ENCODE assay signal across 30 mouse cellular contexts in the genomic region with DNA sequence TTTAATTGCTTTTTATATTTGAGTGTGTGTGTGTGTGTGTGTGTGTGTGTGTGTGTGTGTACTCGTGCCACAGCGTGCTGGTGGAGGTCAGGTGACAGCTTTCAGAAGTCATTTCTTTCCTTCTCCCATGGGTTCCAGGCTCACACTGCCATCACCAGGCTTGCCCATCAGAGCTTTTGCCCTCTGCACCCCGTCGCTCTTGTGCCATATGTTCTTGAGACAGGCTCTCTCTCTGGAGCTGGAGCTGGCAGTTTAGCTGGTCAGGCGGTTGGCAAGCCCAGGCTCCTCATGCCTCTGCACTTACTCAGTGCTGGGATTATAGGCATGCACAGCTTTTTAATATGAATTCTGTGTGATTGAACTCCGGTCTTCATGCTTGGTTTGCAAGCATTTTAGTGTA. TPM values are rescaled to one million over a fixed set of nuclear protein-coding genes. Genes with fewer than 3 reads are reported as not detected.
DNase-seq lines count a peak whose midpoint lies in the region; ATAC-seq and TF ChIP-seq lines count a peak whose summit lies in the region.
"Had no signal": no experiment of that assay in that cellular context is flagged by ENCODE, and none has a peak within 500 bp of the region (broad histone marks: within the 10 kb centered on the region; RNA-seq: fewer than 3 reads in every experiment).

No protein-coding gene starts in this region.

- peak overlapping the region; percentile 60 for H3K27ac ChIP-seq in heart, adult 2 months
- no peak overlapping the region for H3K27ac ChIP-seq in cerebellum, adult 2 months (ENCODE audit: insufficient read depth, low read length)
- H3K27ac ChIP-seq: embryonic facial prominence, embryonic 10.5 days; embryonic facial prominence, embryonic 15.5 days; forebrain, embryonic 13.5 days; heart, embryonic 10.5 days; hindbrain, embryonic 15.5 days; liver, embryonic 15.5 days; midbrain, embryonic 15.5 days; neural tube, embryonic 15.5 days had no signal

- DNase-seq in heart, adult 2 months = peak in 1 of 2 experiments; percentile 54
- no peak for DNase-seq in heart, postnatal 36 days
- peak; percentile 51 for DNase-seq in cerebellum, adult 11 months
- peak; percentile 65 to 83 for DNase-seq in cerebellum, adult 2 months
- peak; percentile 49 to 63 for DNase-seq in cerebellum, postnatal 14 days
- no peak for DNase-seq in left cerebral cortex, adult 9 months (ENCODE audit: low spot score in 2 of 2)
- DNase-seq in layer of hippocampus, adult 18-20 months (ENCODE audit: low spot score in 2 of 2) = no peak
- DNase-seq: adrenal gland, postnatal 10 days; B cell, adult 2 months; kidney, adult 2 months; kidney, postnatal 36 days; liver; lung, embryonic 14.5 days; lung, postnatal 14 days; retina, postnatal 1 day; right cerebral cortex, postnatal 14 days; thymus, postnatal 14 days had no signal

- peaks cover 2% of the 10 kb centered on the region; the same call in 1 of the 2 replicates for H3K79me2 ChIP-seq in heart, adult 2 months (replicated peaks; ENCODE audit: control insufficient read depth, insufficient read depth, low read length)

- ATAC-seq in erythroblast, adult 5-6 weeks (replicated peaks; ENCODE audit: low FRiP score, poor library complexity, severe bottlenecking) = no peak
- ATAC-seq: activated CD4-positive, CD25-positive, alpha-beta regulatory T cell, adult 4 months; forebrain, embryonic 13.5 days; inflammation-experienced regulatory T-cells, adult 6 months; midbrain, embryonic 15.5 days had no signal

- peaks cover 27% of the 10 kb centered on the region for H3K36me3 ChIP-seq in heart, adult 2 months (ENCODE audit: control insufficient read depth, insufficient read depth, low read length)
- H3K36me3 ChIP-seq: hindbrain, embryonic 15.5 days; liver, embryonic 15.5 days; midbrain, embryonic 15.5 days had no signal

- no peak overlapping the region for H3K9ac ChIP-seq in heart, adult 2 months (ENCODE audit: low read depth, low read length)
- H3K9ac ChIP-seq: embryonic facial prominence, embryonic 15.5 days; forebrain, embryonic 13.5 days; heart, embryonic 15.5 days; hindbrain, embryonic 15.5 days; liver, embryonic 15.5 days; lung, embryonic 14.5 days; midbrain, embryonic 15.5 days; neural tube, embryonic 15.5 days had no signal

- H3K4me3 ChIP-seq in heart, adult 2 months = no peak overlapping the region
- H3K4me3 ChIP-seq in cerebellum, adult 2 months (replicated peaks; ENCODE audit: insufficient read depth, low read depth, low read length) = no peak overlapping the region
- H3K4me3 ChIP-seq: embryonic facial prominence, embryonic 10.5 days; embryonic facial prominence, embryonic 15.5 days; forebrain, embryonic 13.5 days; heart, embryonic 10.5 days; heart, embryonic 15.5 days; hindbrain, embryonic 15.5 days; liver, embryonic 15.5 days; midbrain, embryonic 15.5 days; neural tube, embryonic 15.5 days had no signal

- TF ChIP-seq CTCF in heart, adult 2 months (IDR thresholded peaks at IDR 0.05) = no peak
- TF ChIP-seq CTCF in cerebellum, adult 2 months (IDR thresholded peaks at IDR 0.05; ENCODE audit: borderline replicate concordance, insufficient read depth, low read depth, low read length) = no peak

- intact Hi-C loops in heart, adult 2 months (cut with DNase I) = no loop called here
- intact Hi-C loops in heart, postnatal 36 days (cut with DNase I) = no loop called here

- no peak for TF ChIP-seq POLR2A in heart, adult 2 months (IDR thresholded peaks at IDR 0.05; ENCODE audit: insufficient read depth, low read depth, low read length)
- no peak for TF ChIP-seq POLR2A in cerebellum, adult 2 months (IDR thresholded peaks at IDR 0.05; ENCODE audit: borderline replicate concordance, insufficient read depth, low read length)

- peaks cover 20% of the 10 kb centered on the region for H3K4me1 ChIP-seq in heart, adult 2 months (ENCODE audit: control insufficient read depth, insufficient read depth, low read length)
- peaks cover 2% of the 10 kb centered on the region for H3K4me1 ChIP-seq in cerebellum, adult 2 months (ENCODE audit: control insufficient read depth, insufficient read depth, low read length)
- H3K4me1 ChIP-seq: hindbrain, embryonic 15.5 days; midbrain, embryonic 15.5 days; neural tube, embryonic 15.5 days had no signal

- no peaks in the 10 kb centered on the region for H3K27me3 ChIP-seq in heart, adult 2 months (ENCODE audit: control insufficient read depth, insufficient read depth, low read length)
- H3K27me3 ChIP-seq in cerebellum, adult 2 months (ENCODE audit: control insufficient read depth, insufficient read depth, low read length) = no peaks in the 10 kb centered on the region
- H3K27me3 ChIP-seq: CH12.LX; embryonic facial prominence, embryonic 15.5 days; forebrain, embryonic 13.5 days; heart, embryonic 15.5 days; hindbrain, embryonic 15.5 days; liver, embryonic 15.5 days; midbrain, embryonic 15.5 days; neural tube, embryonic 15.5 days had no signal

- 0 out of 2 replicates have a peak, but pooled peaks have one; percentile 18 for TF ChIP-seq EP300 in heart, adult 2 months (IDR thresholded peaks at IDR 0.05; ENCODE audit: insufficient read depth, low read depth, low read length)

- 81% methylated on average over 6 of the region's 6 CpGs for WGBS in heart, adult 2 months
- 25% methylated on average over 6 of the region's 6 CpGs for WGBS in cerebellum, adult 2 months

RNA-seq across cellular contexts. Expression of a gene that starts 25.3 kb away (rescaled TPM):
- total RNA-seq in heart, adult 2 months (2021) = 10 to 100 TPM; 83.6 to 84.1 TPM
- 33.5 and 61.2 TPM in 2 replicates for polyA plus RNA-seq in heart, adult 2 months (2012; rRNA removed)
- total RNA-seq in heart, postnatal 36 days (2021) = 10 to 100 TPM; 93.5 to 97.6 TPM
- 62.8 and 63.1 TPM in 2 replicates for polyA plus RNA-seq in cerebellum, adult 2 months (2012; rRNA removed)
- total RNA-seq in erythroblast, adult 5-6 weeks (2015; ENCODE audit: low replicate concordance) = 5.6 and 6.5 TPM in 2 replicates
- total RNA-seq in erythroblast, adult 5-6 weeks (2017; ENCODE audit: low replicate concordance) = 30.9 and 40.8 TPM in 2 replicates
- 10 to 100 TPM; 35.5 to 38.7 TPM for total RNA-seq in layer of hippocampus, adult 18-20 months (2021)

Comparison
In these comparisons a context has a peak if more than half of its experiments do, and no peak if none do; other contexts are left out.
1. DNase-seq: peak in cerebellum, adult 11 months (single experiment), cerebellum, adult 2 months (2 of 2) and cerebellum, postnatal 14 days (2 of 2); none in heart, postnatal 36 days (0 of 2), left cerebral cortex, adult 9 months (0 of 2) and layer of hippocampus, adult 18-20 months (0 of 2).